Mouse (Mus musculus): ENCODE measurements around the gene March10. TPM values are rescaled to one million over a fixed set of nuclear protein-coding genes. Genes with fewer than 3 reads are reported as not detected.

The March10 gene
- polyA plus RNA-seq, 1 experiment from 2014 or later: not detected

DNA sequence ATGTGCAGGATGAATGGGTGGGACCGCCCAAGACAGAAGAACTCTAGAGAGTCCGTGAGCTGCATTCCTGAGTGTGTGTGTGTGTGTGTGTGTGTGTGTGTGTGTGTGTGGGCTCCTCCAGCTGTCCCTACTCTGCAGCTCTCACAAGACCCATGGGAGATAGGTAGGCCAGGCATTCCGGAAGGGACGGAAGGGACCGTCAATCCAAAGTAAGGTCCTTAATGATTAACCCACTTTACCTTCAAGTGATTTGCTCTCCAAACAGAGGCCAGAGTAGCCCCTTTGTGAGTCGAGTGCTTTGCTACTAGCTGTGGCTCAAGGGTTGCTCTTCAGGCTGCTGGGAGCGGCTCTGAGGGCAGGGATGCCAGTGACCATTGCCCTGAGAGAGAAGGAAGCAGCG, 104.4 kb downstream of the March10 start:
- H3K36me3 ChIP-seq (ENCODE audit: control insufficient read depth, insufficient read depth): peaks cover 4% of the 10 kb centered on the region; the same call in 1 of the 2 replicates
- H3K4me3 ChIP-seq (ENCODE audit: low read depth, low read length): no peak overlapping the region
- H3K4me1 ChIP-seq (replicated peaks; ENCODE audit: control insufficient read depth, insufficient read depth, low read length): peaks cover 14% of the 10 kb centered on the region
- TF ChIP-seq CTCF (IDR thresholded peaks at IDR 0.05; ENCODE audit: low read depth): no peak
- 0 out of 2 replicates have a peak, but pooled peaks have one; percentile 29 for ATAC-seq
- H3K9me3 ChIP-seq (ENCODE audit: control insufficient read depth): no peaks in the 10 kb centered on the region
- no peak overlapping the region for H3K27ac ChIP-seq (ENCODE audit: low read depth, low read length)
- H3K27me3 ChIP-seq (replicated peaks; ENCODE audit: control insufficient read depth, insufficient read depth, low read length): no peaks in the 10 kb centered on the region
- no peak overlapping the region for H3K9ac ChIP-seq (ENCODE audit: low read depth, low read length)
- 36% methylated on average over 8 of the region's 8 CpGs for WGBS
- no peak overlapping the region for H3K4me2 ChIP-seq (replicated peaks; ENCODE audit: low read depth)

- no peak for ATAC-seq
- no peaks in the 10 kb centered on the region for H3K27me3 ChIP-seq (replicated peaks; ENCODE audit: control insufficient read depth, insufficient read depth, low read length)
- 93% methylated on average over 7 of the region's 7 CpGs for whole genome bisulfite sequencing
- no peaks in the 10 kb centered on the region for H3K9me3 ChIP-seq (ENCODE audit: control insufficient read depth)
- H3K4me1 ChIP-seq (replicated peaks; ENCODE audit: control insufficient read depth, insufficient read depth, low read length): peaks cover 14% of the 10 kb centered on the region
- H3K36me3 ChIP-seq (ENCODE audit: control insufficient read depth, insufficient read depth): peaks cover 4% of the 10 kb centered on the region; the same call in 1 of the 2 replicates
- no peak overlapping the region for H3K4me3 ChIP-seq (ENCODE audit: low read depth, low read length)
- H3K9ac ChIP-seq (ENCODE audit: low read depth, low read length): no peak overlapping the region
- no peak overlapping the region for H3K27ac ChIP-seq (ENCODE audit: low read depth, low read length)
- H3K4me2 ChIP-seq (replicated peaks; ENCODE audit: low read depth): no peak overlapping the region
- TF ChIP-seq CTCF (IDR thresholded peaks at IDR 0.05; ENCODE audit: low read depth): no peak
Observed at GRCm38 (mm10) chr11:105350643-105351042, 105.9 kb downstream of the March10 start.

DNA sequence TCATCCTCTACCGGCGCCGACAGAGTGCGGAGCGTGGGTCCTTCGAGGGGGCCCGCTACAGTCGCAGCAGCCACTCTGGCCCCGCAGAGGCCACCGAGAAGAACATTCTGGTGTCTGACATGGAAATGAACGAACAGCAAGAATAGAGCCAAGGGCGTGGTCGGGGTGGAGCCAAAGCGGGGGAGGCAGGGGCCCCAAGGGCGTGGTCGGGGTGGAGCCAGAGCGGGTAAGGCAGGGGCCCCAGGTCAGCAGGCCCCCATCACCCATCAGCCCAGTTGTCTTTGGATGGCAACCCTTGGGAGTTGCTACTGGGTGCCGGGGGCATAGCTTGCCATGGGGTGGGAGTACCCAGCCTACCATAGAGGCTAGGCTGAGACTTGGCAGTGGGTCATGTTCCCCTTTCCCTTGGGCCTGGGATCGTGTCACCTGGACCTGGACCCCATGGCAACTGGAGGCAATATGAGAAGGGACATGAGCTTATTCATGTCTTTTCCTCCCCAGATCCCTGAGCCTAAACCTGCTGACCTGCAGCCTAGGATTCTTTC, 106.7 kb downstream of the March10 start:
- no peak for ATAC-seq
- no peak overlapping the region for H3K4me2 ChIP-seq (replicated peaks; ENCODE audit: low read depth)
- H3K9me3 ChIP-seq (ENCODE audit: control insufficient read depth): no peaks in the 10 kb centered on the region
- no peak for TF ChIP-seq CTCF (IDR thresholded peaks at IDR 0.05; ENCODE audit: low read depth)
- no peaks in the 10 kb centered on the region for H3K27me3 ChIP-seq (replicated peaks; ENCODE audit: control insufficient read depth, insufficient read depth, low read length)
- H3K4me3 ChIP-seq (ENCODE audit: low read depth, low read length): no peak overlapping the region
- peaks cover 4% of the 10 kb centered on the region; the same call in 1 of the 2 replicates for H3K36me3 ChIP-seq (ENCODE audit: control insufficient read depth, insufficient read depth)
- no peak overlapping the region for H3K9ac ChIP-seq (ENCODE audit: low read depth, low read length)
- 83% methylated on average over 19 of the region's 19 CpGs for WGBS
- no peak overlapping the region for H3K27ac ChIP-seq (ENCODE audit: low read depth, low read length)
- peaks cover 14% of the 10 kb centered on the region for H3K4me1 ChIP-seq (replicated peaks; ENCODE audit: control insufficient read depth, insufficient read depth, low read length)

DNA sequence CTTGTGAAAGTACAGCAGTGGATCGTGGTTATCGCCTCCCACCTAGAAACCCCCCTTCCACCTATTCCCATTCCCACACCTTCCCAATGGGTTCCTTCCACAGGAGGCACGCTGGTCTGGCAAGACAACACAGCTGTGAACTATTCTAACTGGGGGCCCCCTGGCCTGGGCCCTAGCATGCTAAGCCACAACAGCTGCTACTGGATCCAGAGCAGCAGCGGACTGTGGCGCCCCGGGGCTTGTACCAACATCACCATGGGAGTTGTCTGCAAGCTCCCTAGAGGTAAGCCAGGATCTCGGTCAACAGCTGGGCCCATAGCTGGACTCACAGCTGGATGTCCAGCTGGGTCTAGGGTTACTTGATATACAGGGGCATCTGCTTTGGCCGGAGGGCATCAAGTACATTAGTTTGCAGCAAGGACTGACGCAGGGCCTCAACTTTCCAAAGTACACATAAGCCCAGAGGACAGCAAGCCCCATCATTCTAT, 108.0 kb downstream of the March10 start:
- Histone ChIP-seq H3K36me3 (ENCODE audit: control insufficient read depth, insufficient read depth) (peaks cover 4% of the 10 kb centered on the region; the same call in 1 of the 2 replicates), H3K4me1 (replicated peaks; ENCODE audit: control insufficient read depth, insufficient read depth, low read length) (peaks cover 14% of the 10 kb centered on the region), H3K27me3 (replicated peaks; ENCODE audit: control insufficient read depth, insufficient read depth, low read length) (no peaks in the 10 kb centered on the region), H3K4me3 (ENCODE audit: low read depth, low read length) (no peak overlapping the region), H3K9me3 (ENCODE audit: control insufficient read depth) (no peaks in the 10 kb centered on the region), H3K9ac (ENCODE audit: low read depth, low read length) (no peak overlapping the region), H3K27ac (ENCODE audit: low read depth, low read length) (no peak overlapping the region), H3K4me2 (replicated peaks; ENCODE audit: low read depth) (no peak overlapping the region)
- TF ChIP-seq CTCF (IDR thresholded peaks at IDR 0.05; ENCODE audit: low read depth): no peak
- no peak for ATAC-seq
- WGBS: 92% methylated on average over 9 of the region's 9 CpGs

DNA sequence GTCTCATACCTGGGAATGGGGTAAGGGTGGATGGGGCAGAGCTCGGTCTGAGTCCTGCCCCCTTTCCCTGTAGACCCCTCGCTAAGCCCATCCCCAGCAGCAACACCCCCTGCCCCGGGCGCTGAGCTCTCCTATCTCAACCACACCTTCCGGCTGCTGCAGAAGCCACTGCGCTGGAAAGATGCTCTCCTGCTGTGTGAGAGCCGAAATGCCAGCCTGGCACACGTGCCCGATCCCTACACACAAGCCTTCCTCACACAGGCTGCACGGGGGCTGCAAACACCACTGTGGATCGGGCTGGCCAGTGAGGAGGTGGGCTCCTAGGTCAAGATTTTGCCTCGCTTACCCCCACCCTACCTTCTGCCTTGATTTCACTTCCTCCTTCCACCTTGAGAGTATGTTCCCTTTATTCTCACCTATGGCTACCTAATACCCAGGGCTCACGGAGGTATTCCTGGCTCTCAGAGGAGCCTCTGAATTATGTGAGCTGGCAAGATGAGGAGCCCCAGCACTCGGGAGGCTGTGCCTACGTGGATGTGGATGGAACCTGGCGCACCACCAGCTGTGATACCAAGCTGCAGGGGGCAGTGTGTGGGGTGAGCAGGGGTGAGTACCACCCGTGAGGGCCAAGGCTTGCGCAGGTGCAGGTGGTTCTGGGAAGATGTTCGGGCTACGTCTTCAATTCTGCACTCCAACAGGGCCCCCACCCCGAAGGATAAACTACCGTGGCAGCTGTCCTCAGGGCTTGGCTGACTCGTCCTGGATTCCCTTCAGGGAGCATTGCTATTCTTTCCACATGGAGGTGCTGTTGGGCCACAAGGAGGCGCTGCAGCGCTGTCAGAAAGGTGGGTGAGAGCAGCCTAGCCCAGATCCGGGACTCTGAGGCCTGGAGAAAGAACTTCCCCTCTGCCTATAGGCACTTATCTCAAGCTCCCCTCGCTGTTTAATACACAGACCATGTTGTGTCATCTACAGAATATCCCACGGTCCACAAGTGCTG, 109.1 kb downstream of the March10 start:
- H3K4me3 ChIP-seq (ENCODE audit: low read depth, low read length): no peak overlapping the region
- peak; percentile 93 for TF ChIP-seq CTCF (IDR thresholded peaks at IDR 0.05; ENCODE audit: low read depth)
- 56% methylated on average over 28 of the region's 28 CpGs for WGBS
- no peak overlapping the region for H3K27ac ChIP-seq (ENCODE audit: low read depth, low read length)
- no peaks in the 10 kb centered on the region for H3K27me3 ChIP-seq (replicated peaks; ENCODE audit: control insufficient read depth, insufficient read depth, low read length)
- no peak overlapping the region for H3K4me2 ChIP-seq (replicated peaks; ENCODE audit: low read depth)
- peaks cover 4% of the 10 kb centered on the region; the same call in 1 of the 2 replicates for H3K36me3 ChIP-seq (ENCODE audit: control insufficient read depth, insufficient read depth)
- ATAC-seq: peak; percentile 66
- H3K9ac ChIP-seq (ENCODE audit: low read depth, low read length): no peak overlapping the region
- peaks cover 3% of the 10 kb centered on the region; the same call in 1 of the 2 replicates for H3K4me1 ChIP-seq (replicated peaks; ENCODE audit: control insufficient read depth, insufficient read depth, low read length)
- no peaks in the 10 kb centered on the region for H3K9me3 ChIP-seq (ENCODE audit: control insufficient read depth)

DNA sequence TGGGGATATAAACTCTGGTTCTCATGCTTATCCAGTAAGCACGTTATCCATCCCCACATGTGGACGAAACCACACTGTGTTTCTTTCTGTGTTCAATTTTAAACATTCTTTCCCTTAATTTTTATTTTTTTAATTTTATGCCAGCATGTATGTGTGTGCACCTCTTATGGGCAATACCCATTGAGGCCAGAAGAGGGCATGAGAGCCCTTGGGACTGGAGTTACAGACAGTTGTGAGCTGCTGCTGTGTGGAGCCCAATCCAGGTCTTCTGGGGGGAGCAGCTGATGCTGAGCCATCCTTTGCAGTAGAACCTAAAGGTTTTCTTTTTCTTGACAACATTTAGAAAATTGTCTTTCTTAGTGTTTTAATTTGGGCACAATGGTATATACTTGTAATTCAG, 111.3 kb downstream of the March10 start:
- no peak overlapping the region for H3K9ac ChIP-seq (ENCODE audit: low read depth, low read length)
- 90% methylated on average over 2 of the region's 2 CpGs for WGBS
- no peak overlapping the region for H3K27ac ChIP-seq (ENCODE audit: low read depth, low read length)
- no peaks in the 10 kb centered on the region for H3K27me3 ChIP-seq (replicated peaks; ENCODE audit: control insufficient read depth, insufficient read depth, low read length)
- no peak overlapping the region for H3K4me3 ChIP-seq (ENCODE audit: low read depth, low read length)
- no peak overlapping the region for H3K4me2 ChIP-seq (replicated peaks; ENCODE audit: low read depth)
- H3K9me3 ChIP-seq (ENCODE audit: control insufficient read depth): no peaks in the 10 kb centered on the region
- no peaks in the 10 kb centered on the region for H3K4me1 ChIP-seq (replicated peaks; ENCODE audit: control insufficient read depth, insufficient read depth, low read length)
- ATAC-seq: no peak
- peaks cover 4% of the 10 kb centered on the region; the same call in 1 of the 2 replicates for H3K36me3 ChIP-seq (ENCODE audit: control insufficient read depth, insufficient read depth)
- peak; percentile 75 for TF ChIP-seq CTCF (IDR thresholded peaks at IDR 0.05; ENCODE audit: low read depth)
